Mouse (Mus musculus): ENCODE data around the gene Arhgap35.

Arhgap35 gene

GRCm38 (mm10) chr7:16471549-16471948 lies 143.2 kb downstream of the Arhgap35 start:
- DNase-seq (ENCODE audit: low read depth, low spot score) = peak; percentile 50

- DNase-seq (ENCODE audit: low read depth, low spot score) = no peak
Observed at GRCm38 (mm10) chr7:16468115-16468514, 146.7 kb downstream of the Arhgap35 start.

GRCm38 (mm10) chr7:16466565-16466964 lies 148.2 kb downstream of the Arhgap35 start:
- peak; percentile 52 for DNase-seq (ENCODE audit: low read depth, low spot score)

- DNase-seq (ENCODE audit: low read depth, low spot score) = no peak
Observed at GRCm38 (mm10) chr7:16465568-16465967, 149.2 kb downstream of the Arhgap35 start.

- DNase-seq (ENCODE audit: low read depth, low spot score) = peak; percentile 81
Observed at GRCm38 (mm10) chr7:16465160-16465559, 149.6 kb downstream of the Arhgap35 start.

GRCm38 (mm10) chr7:16463214-16463613 lies 151.6 kb downstream of the Arhgap35 start:
- DNase-seq (ENCODE audit: low read depth, low spot score) = peak; percentile 72

- no peak for DNase-seq (ENCODE audit: low read depth, low spot score)
Observed at GRCm38 (mm10) chr7:16461705-16462104, 153.1 kb downstream of the Arhgap35 start.

- peak; percentile 43 for DNase-seq (ENCODE audit: low read depth, low spot score)
Observed at GRCm38 (mm10) chr7:16461151-16461550, 153.6 kb downstream of the Arhgap35 start.

GRCm38 (mm10) chr7:16460566-16460965 lies 154.2 kb downstream of the Arhgap35 start:
- peak; percentile 33 for DNase-seq (ENCODE audit: low read depth, low spot score)

GRCm38 (mm10) chr7:16456289-16456688 lies 158.5 kb downstream of the Arhgap35 start:
- no peak for DNase-seq (ENCODE audit: low read depth, low spot score)

- no peak for DNase-seq (ENCODE audit: low read depth, low spot score)
Observed at GRCm38 (mm10) chr7:16455016-16455415, 159.8 kb downstream of the Arhgap35 start.

- peak; percentile 94 for DNase-seq (ENCODE audit: low read depth, low spot score)
Observed at GRCm38 (mm10) chr7:16453118-16453711, 161.6 kb downstream of the Arhgap35 start.

GRCm38 (mm10) chr7:16452587-16453073 lies 162.2 kb downstream of the Arhgap35 start, which contains the start of gene Tmem160:
Tmem160 (plus strand) TSS chr7:16452779.
- peak; percentile 99 for DNase-seq (ENCODE audit: low read depth, low spot score)

- DNase-seq (ENCODE audit: low read depth, low spot score) = no peak
Observed at GRCm38 (mm10) chr7:16451656-16452055, 163.1 kb downstream of the Arhgap35 start.
